Mouse (Mus musculus) cerebellum, adult 11-12 months (tissue): ENCODE results near the gene Pawr.

Experiments
- DNase-seq: peaks from one replicate; pipeline ENCODE4 v3.0.0; 2022

Pawr gene

GRCm38 (mm10) chr10:108359974-108360373 is 28.1 kb downstream of the Pawr start:
- DNase-seq: no peak

DNA sequence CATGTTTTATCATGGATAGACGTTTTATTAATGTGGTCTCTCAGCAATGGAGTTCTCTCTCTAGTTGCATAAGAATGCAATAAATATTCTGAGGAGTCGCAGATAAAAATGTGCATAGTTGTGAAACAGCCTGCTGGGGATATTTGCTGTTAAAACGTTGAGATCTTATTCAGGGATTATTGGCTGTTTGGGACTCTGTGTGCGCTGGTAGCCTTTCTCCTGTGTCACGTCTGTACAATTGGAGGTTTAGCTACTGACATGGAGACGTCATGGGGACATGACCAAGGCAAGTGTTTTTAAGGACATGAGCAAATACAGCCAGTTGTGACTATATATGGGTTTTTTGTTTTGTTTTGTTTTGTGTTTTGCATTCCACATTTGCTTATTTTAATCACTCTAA is 28.9 kb downstream of the Pawr start:
- DNase-seq: no peak

DNA sequence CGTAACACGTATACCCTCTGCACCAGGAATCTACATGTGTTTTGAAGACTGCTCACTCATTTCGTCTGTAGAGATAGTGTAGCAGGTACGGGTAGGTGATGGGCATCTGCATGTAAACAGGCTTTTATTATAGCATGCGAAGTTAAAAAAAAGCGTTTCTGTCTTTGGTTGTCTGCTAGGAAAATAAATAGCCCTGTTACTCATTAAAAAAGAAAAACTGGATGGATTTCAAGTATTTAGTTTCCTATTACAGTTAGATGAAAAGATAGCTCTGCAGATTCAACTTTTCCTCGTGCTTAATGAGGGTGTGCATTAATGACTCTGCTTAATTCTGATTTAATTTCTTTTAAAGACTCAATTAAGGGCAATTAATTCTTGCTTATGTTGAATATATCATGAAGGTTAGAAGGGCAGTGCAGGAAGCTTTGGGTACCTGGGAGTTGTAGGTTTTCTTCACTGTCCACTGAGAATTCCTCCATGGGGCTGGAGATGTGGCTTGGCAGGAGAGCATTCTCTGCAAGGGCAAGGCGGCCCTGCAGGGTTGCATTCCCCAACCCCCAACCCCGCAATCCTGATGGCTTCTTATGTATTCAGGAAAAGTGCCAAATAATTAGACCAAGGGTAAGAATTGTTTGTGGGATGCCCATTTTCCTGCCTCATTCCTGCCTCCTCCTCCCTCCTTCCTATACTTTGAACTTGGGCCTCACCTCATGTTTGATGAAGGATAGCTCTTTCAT is 29.7 kb downstream of the Pawr start:
- no peak for DNase-seq

- no peak for DNase-seq
Observed at GRCm38 (mm10) chr10:108363932-108364331, 32.0 kb downstream of the Pawr start.

DNA sequence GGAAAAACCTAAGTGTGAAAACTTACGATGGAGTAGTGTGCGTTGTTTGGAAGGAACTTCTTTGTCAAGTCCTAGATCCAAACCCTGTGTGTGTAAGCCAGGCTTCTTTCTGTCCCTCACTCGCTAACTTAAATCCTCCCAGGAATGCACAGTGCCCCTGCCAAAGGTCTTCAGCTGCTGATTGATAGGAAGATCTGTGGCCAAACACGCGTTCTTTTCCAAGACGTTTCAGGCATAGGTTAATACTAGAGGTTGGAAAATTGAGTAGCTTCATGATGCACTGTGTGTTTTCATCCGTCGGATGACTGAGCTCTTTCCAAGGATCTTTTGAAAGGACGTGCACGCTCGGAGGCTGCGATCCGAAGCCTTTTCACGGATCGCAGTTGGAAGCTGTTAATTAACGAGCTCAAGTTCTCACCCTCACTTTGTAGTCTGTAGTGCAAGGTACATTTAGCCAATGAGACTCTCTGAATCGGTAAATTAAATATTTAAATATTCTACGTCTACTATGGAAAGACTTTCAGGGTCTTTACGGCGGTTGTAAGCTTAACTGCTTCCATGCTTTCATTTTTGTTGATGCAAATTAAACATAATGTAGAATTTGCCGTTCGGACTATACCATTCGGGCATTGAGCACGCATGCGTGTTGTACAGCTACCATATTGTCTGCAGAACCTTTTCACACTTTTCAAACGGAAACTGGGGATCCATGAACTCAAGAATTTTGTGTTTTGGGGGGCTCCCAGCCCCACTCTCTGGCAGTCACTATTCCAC is 33.2 kb downstream of the Pawr start:
- DNase-seq: no peak

DNA sequence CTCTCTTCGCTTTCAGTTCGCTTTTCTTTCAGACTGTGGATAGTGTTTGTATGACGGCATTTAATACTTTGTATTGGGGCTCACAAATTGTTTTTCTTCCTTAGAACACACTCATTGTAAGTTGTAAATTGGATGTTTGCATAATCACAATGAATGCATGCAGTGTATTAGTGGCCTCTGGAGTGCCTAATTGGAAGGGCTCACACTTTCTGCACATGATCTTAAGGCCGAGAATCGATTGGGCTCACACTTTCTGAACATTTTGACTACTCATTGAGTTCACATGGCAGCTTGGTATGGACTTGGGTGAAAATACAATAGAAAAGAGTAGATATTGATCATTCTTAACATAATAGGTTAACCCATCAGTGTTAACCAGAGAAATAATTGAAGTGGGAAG is 34.3 kb downstream of the Pawr start:
- DNase-seq: no peak

DNA sequence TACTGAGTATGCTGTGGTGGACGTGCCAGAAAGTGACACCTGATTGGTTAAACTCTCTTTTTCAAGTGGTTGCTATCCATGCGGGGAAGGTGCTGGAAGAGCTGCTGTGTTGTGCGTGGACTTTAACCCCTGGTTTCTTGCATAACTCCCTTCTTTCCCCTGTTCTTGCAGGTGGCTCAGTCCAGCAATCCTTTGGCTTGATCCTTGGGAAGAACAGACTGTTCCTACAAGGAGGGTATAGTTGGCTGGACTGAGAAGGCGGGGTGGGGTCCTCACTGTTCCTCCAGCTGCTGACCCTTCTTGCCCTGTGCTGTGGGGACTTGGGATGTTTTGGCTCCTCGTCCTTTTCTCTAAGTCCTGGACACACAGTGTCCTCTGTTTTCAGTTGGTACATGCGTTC is 36.4 kb downstream of the Pawr start:
- DNase-seq: no peak

- DNase-seq: no peak
Observed at GRCm38 (mm10) chr10:108372258-108372657, 40.3 kb downstream of the Pawr start.

- DNase-seq: no peak
Observed at GRCm38 (mm10) chr10:108372858-108373257, 40.9 kb downstream of the Pawr start.

DNA sequence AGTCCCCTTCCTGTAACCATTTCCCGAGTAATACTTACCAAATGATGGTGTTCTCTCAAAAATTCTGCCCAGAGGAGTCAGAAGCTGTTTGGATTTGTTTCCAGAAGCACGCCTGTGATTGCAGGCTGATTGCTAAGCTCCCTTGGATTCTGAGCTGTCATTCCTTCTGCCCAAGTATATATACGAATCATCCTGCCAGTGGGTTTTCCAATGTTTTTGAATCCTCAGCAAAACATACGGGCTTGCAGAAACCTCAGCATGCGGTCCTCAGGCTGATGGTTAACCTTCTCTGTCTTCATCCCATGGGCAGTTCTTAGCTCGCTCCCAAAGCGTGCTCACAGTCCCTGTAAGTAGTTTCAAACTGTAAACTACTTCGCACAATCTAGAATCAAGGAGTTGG is 43.9 kb downstream of the Pawr start:
- DNase-seq: no peak

DNA sequence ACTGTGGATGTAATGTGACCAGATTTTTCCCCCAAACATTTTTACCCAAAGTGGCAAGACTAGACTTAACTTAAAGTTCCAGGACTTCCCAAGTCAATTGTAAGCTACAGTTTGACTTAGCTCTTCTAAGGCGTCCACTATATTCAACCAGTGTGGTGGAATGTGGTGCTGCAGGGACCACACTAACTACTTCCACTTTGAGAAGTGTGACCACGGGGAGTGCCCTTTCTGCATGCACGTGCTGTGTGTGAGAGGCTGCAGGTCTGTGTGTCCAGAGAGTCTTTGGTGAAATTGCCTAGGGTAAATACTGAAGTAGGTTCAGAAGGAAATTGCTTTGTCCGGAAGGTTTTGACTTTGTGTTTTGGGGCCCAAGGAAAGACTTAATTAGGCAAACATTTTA is 44.4 kb downstream of the Pawr start:
- no peak for DNase-seq

DNA sequence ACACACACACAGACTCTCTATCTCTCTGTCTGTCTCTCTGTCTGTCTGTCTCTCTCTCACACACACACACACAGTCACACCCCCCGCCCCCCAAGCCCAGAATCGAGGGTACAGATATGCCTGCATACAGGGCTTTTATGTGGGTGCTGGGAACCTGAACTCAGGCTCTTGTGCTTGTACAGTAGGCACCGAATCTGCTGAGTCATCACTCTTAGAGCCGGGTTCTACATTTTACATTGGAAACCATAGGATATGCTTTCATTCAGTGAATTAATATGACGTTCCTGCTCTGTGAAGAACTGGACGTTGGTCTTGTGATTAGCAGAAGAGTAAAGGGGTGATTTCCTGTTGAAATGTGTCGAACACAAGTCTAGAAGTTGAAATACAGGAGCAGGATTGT is 45.4 kb downstream of the Pawr start:
- no peak for DNase-seq

GRCm38 (mm10) chr10:108378062-108378461 is 46.1 kb downstream of the Pawr start:
- DNase-seq: no peak

DNA sequence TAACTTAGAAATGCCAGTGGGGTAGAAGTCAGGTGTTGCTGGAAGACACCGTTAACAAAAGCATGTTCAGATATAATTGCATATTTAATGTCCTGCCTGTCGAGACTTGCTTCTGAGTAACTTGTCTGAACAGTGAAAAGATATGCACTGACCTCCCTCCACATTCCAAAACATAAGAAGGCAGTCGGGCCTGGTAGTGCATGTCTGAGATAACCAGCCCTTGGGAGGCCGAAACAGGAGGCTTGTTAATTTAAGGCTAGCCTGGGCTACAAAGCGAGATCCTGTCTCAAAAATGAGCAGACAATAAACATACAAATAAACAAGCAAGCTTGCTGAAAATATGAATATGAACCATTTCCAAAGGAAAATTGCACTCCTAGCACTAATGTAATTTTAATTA is 46.6 kb downstream of the Pawr start:
- DNase-seq: no peak

- no peak for DNase-seq
Observed at GRCm38 (mm10) chr10:108380715-108381114, 48.8 kb downstream of the Pawr start.

DNA sequence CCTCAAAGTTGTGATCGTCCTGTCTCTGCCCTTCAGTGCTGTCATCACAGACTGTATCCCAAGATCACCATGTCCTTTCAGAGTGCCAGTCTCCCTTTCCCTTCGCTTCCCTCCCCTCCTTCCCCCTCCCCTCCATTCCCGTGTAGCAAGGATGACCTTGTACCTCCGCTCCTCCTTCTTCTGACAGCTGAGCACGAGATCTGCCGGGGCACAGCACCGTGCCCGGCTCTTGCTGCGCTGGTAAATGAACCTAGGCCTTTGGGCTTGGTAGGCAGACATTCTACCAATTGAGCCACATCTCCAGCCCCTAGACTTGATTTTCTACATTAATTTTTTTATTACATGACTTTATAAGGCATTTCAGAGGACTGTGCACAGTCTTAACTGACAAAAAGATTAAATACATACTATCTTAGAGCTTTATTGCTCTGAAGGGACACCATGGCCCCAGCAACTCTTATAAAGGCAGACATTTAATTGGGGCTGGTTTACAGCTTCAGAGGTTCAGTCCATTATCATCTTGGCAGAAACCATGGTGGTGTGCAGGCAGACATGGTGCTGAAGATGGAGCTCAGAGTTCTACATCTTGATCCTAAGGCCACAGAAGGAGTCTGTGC is 52.3 kb downstream of the Pawr start:
- no peak for DNase-seq

- no peak for DNase-seq
Observed at GRCm38 (mm10) chr10:108385480-108385955, 53.6 kb downstream of the Pawr start.

- DNase-seq: no peak
Observed at GRCm38 (mm10) chr10:108388410-108388915, 56.5 kb downstream of the Pawr start.

DNA sequence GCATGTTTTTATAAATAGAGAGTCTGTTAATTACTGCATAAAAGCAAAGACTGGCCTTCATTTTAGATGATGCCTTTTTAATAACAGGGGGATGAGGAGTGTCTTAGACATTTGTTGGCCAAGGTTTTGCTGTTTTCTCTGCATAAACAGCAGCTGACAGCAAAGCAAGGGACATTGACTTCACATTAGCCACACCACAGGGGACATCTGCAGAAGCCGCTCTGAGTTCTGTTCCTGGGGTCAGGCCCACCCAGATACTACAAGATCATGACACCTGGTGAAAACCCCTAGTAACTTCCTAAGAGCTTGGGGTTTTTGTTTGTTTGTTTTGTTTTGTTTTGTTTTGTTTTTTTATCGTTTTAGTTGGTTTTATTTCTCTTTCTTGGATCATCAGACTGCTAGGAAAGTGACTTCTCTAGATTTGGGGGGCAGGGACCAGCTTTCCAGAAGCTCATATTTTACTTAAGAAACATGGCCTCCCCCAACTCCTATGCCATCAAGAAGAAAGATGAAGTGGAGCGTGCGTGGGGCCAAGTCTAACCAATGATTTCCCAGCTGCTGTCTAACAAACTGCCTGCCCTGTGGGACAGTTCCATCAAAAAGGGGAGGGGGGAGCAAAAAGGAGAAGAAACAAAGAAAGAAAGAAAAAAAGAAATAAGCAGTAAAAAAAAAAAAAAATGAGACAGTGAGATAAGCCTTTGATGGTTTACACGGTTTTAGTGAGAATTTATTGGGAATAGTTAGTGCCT is 57.4 kb downstream of the Pawr start:
- DNase-seq: no peak

- no peak for DNase-seq
Observed at GRCm38 (mm10) chr10:108389927-108390287, 58.0 kb downstream of the Pawr start.

DNA sequence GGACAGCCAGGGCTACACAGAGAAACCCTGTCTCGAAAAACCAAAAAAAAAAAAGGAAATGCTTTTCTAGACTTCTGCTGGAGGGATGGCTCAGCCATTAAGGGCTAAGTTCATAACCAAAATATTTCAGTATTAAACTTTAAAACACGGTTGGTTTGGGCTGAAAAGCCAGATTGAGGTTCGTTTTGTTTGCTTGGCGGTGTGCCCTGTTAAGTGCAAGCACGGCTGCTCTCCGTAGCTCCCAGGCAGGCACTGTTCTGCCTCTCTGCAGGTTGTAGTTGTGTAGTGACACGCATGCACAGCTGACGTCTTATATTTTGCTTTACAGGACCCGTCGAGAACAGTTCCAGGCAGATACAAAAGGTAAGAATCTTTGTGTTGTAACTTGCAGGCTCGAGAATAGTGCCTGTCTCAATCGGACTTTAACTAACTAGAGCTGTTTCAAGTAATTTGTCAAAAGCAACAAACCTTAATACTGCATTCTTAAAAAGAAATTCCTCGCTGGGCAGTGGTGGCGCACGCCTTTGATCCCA is 59.5 kb downstream of the Pawr start:
- no peak for DNase-seq

DNA sequence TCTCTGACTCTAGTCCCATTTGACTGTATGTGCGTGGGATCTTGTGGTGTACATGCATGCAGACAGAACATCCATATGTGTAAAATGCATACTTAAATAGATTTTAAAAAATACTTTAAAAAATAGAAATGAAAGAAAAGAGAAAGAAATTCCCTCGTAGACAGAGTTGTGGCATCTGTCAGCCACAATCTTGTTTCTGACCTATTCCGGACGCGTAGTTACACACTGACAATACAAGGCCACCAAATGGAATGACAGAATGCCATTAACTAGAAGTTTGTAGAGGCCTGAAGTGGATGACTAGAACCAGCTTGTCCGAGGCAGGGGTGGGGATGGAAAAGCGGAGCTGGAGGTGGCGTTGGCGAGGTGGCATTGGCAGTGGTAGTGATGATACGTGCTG is 60.2 kb downstream of the Pawr start:
- no peak for DNase-seq

GRCm38 (mm10) chr10:108394306-108394705 is 62.4 kb downstream of the Pawr start:
- no peak for DNase-seq
